Mouse (Mus musculus) embryonic facial prominence, embryonic 14.5 days (tissue): ENCODE results near the gene 2300002M23Rik. TPM values are rescaled to one million over a fixed set of nuclear protein-coding genes. Genes with fewer than 3 reads are reported as not detected.

Experiments used
- ATAC-seq: fragments of 200-750 bp; cut with Nextera tagmentation; 2 replicates; pipeline ENCODE4 v1.8.0; 2017; ENCODE audit warnings: low read depth, moderate number of reproducible peaks, moderate TSS enrichment
- DNase-seq: peaks from one replicate; pipeline ENCODE4 v3.0.0-alpha.2; 2015; ENCODE audit warnings: low spot score
- H3K27ac ChIP-seq: fragments of 300-500 bp; sonication (generic); replicated peaks from 2 replicates; pipeline ENCODE4 v1.5.1; 2014; ENCODE audit warnings: low read depth, mild to moderate bottlenecking, low read length, moderate library complexity
- H3K27me3 ChIP-seq: fragments of 300-500 bp; sonication (generic); replicated peaks from 2 replicates; pipeline ENCODE4 v1.6.1; 2014; ENCODE audit warnings: low read length; ENCODE audit not compliant: control insufficient read depth, insufficient read depth
- H3K36me3 ChIP-seq: fragments of 300-500 bp; sonication (generic); 2 replicates; pipeline ENCODE4 v1.6.1; 2014; ENCODE audit warnings: low read length, mixed read lengths; ENCODE audit not compliant: control insufficient read depth, insufficient read depth
- H3K4me1 ChIP-seq: fragments of 300-500 bp; sonication (generic); 2 replicates; pipeline ENCODE4 v1.6.1; 2014; ENCODE audit warnings: antibody characterized with exemption, low read length; ENCODE audit not compliant: control insufficient read depth, insufficient read depth
- H3K4me2 ChIP-seq: fragments of 300-500 bp; sonication (generic); 2 replicates; pipeline ENCODE4 v1.6.1; 2014; ENCODE audit warnings: low read depth, mild to moderate bottlenecking, low read length, moderate library complexity, mixed read lengths
- H3K4me3 ChIP-seq: fragments of 300-500 bp; sonication (generic); 2 replicates; pipeline ENCODE4 v1.5.1; 2014; ENCODE audit warnings: low read depth, mild to moderate bottlenecking, low read length
- H3K9ac ChIP-seq: fragments of 300-500 bp; sonication (generic); 2 replicates; pipeline ENCODE4 v1.6.1; 2014; ENCODE audit warnings: low read depth, mild to moderate bottlenecking, low read length, moderate library complexity, mixed read lengths
- H3K9me3 ChIP-seq: fragments of 300-500 bp; sonication (generic); 2 replicates; pipeline ENCODE4 v1.6.1; 2016; ENCODE audit warnings: low read length; ENCODE audit not compliant: control insufficient read depth
- WGBS: fragments of 180-500 bp; shearing (Covaris S2); extraction: QIAGEN DNeasy Blood & Tissue Kit; methylation state at CpG from one replicate; pipeline ENCODE4 v1.1.7; 2014; 5-methylcytosine and 5-hydroxymethylcytosine counted together
- polyA plus RNA-seq: library from polyadenylated mRNA; unstranded; fragments of >200 nt; fragmentation: Nextera tagmentation; extraction: Ambion mirVana; gene quantifications from 2 replicates; pipeline ENCODE4 v1.2.1, GENCODE M21; 2014

Gene 2300002M23Rik
- 0.47 and 1.3 TPM in 2 replicates for polyA plus RNA-seq

GRCm38 (mm10) chr17:35567150-35567549, at the start of gene 2300002M23Rik:
Gene 2300002M23Rik, plus strand, starts transcription at chr17:35567450.
- Histone ChIP-seq H3K4me2 (no peak within 1 kb of the TSS), H3K4me3 (no peak within 1 kb of the TSS), H3K9me3 (no peaks in the 10 kb centered on the region), H3K4me1 (0 out of 2 replicates have a peak, but pooled peaks cover 9% of the 10 kb centered on the region), H3K9ac (no peak within 1 kb of the TSS), H3K36me3 (no peaks in the 10 kb centered on the region), H3K27ac (no peak within 1 kb of the TSS), H3K27me3 (peaks cover 19% of the 10 kb centered on the region)
- 52% methylated on average over 3 of the region's 3 CpGs for WGBS
- ATAC-seq = no peak
- no peak for DNase-seq

GRCm38 (mm10) chr17:35517526-35517925, 49.7 kb upstream of the 2300002M23Rik start:
- no peak for ATAC-seq
- Histone ChIP-seq H3K9me3 (no peaks in the 10 kb centered on the region), H3K27me3 (no peaks in the 10 kb centered on the region), H3K9ac (peak overlapping the region; percentile 66), H3K4me1 (peaks cover 12% of the 10 kb centered on the region; the same call in 1 of the 2 replicates), H3K4me2 (peak overlapping the region; percentile 83), H3K36me3 (peaks cover 21% of the 10 kb centered on the region), H3K27ac (peak overlapping the region; percentile 69), H3K4me3 (peak overlapping the region; percentile 65)
- WGBS = 7% methylated on average over 11 of the region's 12 CpGs
- no peak for DNase-seq

- 81% methylated on average over 9 of the region's 9 CpGs for WGBS
- Histone ChIP-seq H3K36me3 (peaks cover 72% of the 10 kb centered on the region), H3K4me1 (no peaks in the 10 kb centered on the region), H3K27ac (no peak overlapping the region), H3K4me3 (no peak overlapping the region), H3K9me3 (no peaks in the 10 kb centered on the region), H3K4me2 (no peak overlapping the region), H3K27me3 (no peaks in the 10 kb centered on the region), H3K9ac (no peak overlapping the region)
- ATAC-seq = no peak
- no peak for DNase-seq
Measured at GRCm38 (mm10) chr17:35524354-35524753, 42.9 kb upstream of the 2300002M23Rik start.

- H3K4me1 ChIP-seq = no peaks in the 10 kb centered on the region
- no peak overlapping the region for H3K4me3 ChIP-seq
- H3K36me3 ChIP-seq = peaks cover 79% of the 10 kb centered on the region
- H3K9ac ChIP-seq = no peak overlapping the region
- no peak for DNase-seq
- H3K9me3 ChIP-seq = no peaks in the 10 kb centered on the region
- H3K27ac ChIP-seq = no peak overlapping the region
- no peak for ATAC-seq
- 77% methylated on average over 8 of the region's 8 CpGs for WGBS
- no peak overlapping the region for H3K4me2 ChIP-seq
- no peaks in the 10 kb centered on the region for H3K27me3 ChIP-seq
Measured at GRCm38 (mm10) chr17:35526644-35527043, 40.6 kb upstream of the 2300002M23Rik start.

- ATAC-seq = no peak
- Histone ChIP-seq H3K27ac (no peak overlapping the region), H3K27me3 (no peaks in the 10 kb centered on the region), H3K9me3 (no peaks in the 10 kb centered on the region), H3K36me3 (peaks cover 34% of the 10 kb centered on the region), H3K4me3 (no peak overlapping the region), H3K4me2 (no peak overlapping the region), H3K4me1 (no peaks in the 10 kb centered on the region), H3K9ac (no peak overlapping the region)
- DNase-seq = no peak
- 15% methylated on average over 3 of the region's 3 CpGs for WGBS
Measured at GRCm38 (mm10) chr17:35532360-35532759, 34.9 kb upstream of the 2300002M23Rik start.

- Histone ChIP-seq H3K4me3 (no peak within 1 kb of the TSS), H3K36me3 (peaks cover 32% of the 10 kb centered on the region), H3K4me1 (no peaks in the 10 kb centered on the region), H3K9me3 (no peaks in the 10 kb centered on the region), H3K4me2 (no peak within 1 kb of the TSS), H3K27ac (no peak within 1 kb of the TSS), H3K9ac (no peak within 1 kb of the TSS), H3K27me3 (no peaks in the 10 kb centered on the region)
- no peak for ATAC-seq
- 47% methylated on average over 7 of the region's 7 CpGs for WGBS
- DNase-seq = no peak
Measured at GRCm38 (mm10) chr17:35532901-35533300, 34.3 kb upstream of the 2300002M23Rik start, which contains the start of gene Psors1c2. Gene Psors1c2, plus strand, starts transcription at chr17:35533201.

- Histone ChIP-seq H3K27me3 (no peaks in the 10 kb centered on the region), H3K4me2 (no peak overlapping the region), H3K9me3 (no peaks in the 10 kb centered on the region), H3K4me1 (no peaks in the 10 kb centered on the region), H3K27ac (no peak overlapping the region), H3K36me3 (peaks cover 17% of the 10 kb centered on the region), H3K4me3 (no peak overlapping the region), H3K9ac (no peak overlapping the region)
- DNase-seq (peak; percentile 85), ATAC-seq (peak; percentile 78)
- 9% methylated on average over 6 of the region's 6 CpGs for WGBS
Measured at GRCm38 (mm10) chr17:35534343-35534742, 32.9 kb upstream of the 2300002M23Rik start.

GRCm38 (mm10) chr17:35537421-35537820, 29.8 kb upstream of the 2300002M23Rik start:
- Histone ChIP-seq H3K4me2 (no peak overlapping the region), H3K9ac (no peak overlapping the region), H3K4me3 (no peak overlapping the region), H3K27ac (no peak overlapping the region), H3K36me3 (no peaks in the 10 kb centered on the region), H3K4me1 (no peaks in the 10 kb centered on the region), H3K27me3 (no peaks in the 10 kb centered on the region), H3K9me3 (no peaks in the 10 kb centered on the region)
- no peak for DNase-seq
- 83% methylated on average over 4 of the region's 4 CpGs for WGBS
- no peak for ATAC-seq

- no peak overlapping the region for H3K4me3 ChIP-seq
- H3K36me3 ChIP-seq = no peaks in the 10 kb centered on the region
- no peak overlapping the region for H3K4me2 ChIP-seq
- no peaks in the 10 kb centered on the region for H3K4me1 ChIP-seq
- no peak overlapping the region for H3K27ac ChIP-seq
- H3K9me3 ChIP-seq = no peaks in the 10 kb centered on the region
- no peak overlapping the region for H3K9ac ChIP-seq
- DNase-seq (no peak), ATAC-seq (no peak)
- 74% methylated on average over 1 of the region's 1 CpGs for WGBS
- no peaks in the 10 kb centered on the region for H3K27me3 ChIP-seq
Measured at GRCm38 (mm10) chr17:35538476-35538875, 28.8 kb upstream of the 2300002M23Rik start.
